Mouse (Mus musculus) cerebellum, postnatal 4 days (tissue): ENCODE data around the gene Auts2.

Experiments
- DNase-seq, 2 experiments: peaks; one replicate each; pipeline ENCODE4 v3.0.0; 2022; ENCODE audit warnings: low spot score in 2 of 2, mixed read lengths in 1 of 2

Gene Auts2

GRCm38 (mm10) chr5:132450071-132450470 lies 93.1 kb downstream of the Auts2 start:
- DNase-seq: no peak

- DNase-seq: no peak
These were observed 94.6 kb downstream of the Auts2 start for GRCm38 (mm10) chr5:132448401-132449066.

- no peak for DNase-seq
These were observed 97.8 kb downstream of the Auts2 start for GRCm38 (mm10) chr5:132445213-132445954.

- DNase-seq: no peak
These were observed 100.2 kb downstream of the Auts2 start for GRCm38 (mm10) chr5:132442948-132443347.

GRCm38 (mm10) chr5:132438414-132438813 lies 104.7 kb downstream of the Auts2 start:
- no peak for DNase-seq

- DNase-seq: no peak
These were observed 105.2 kb downstream of the Auts2 start for GRCm38 (mm10) chr5:132437994-132438393.

GRCm38 (mm10) chr5:132437478-132437877 lies 105.7 kb downstream of the Auts2 start:
- no peak for DNase-seq

GRCm38 (mm10) chr5:132436901-132437300 lies 106.2 kb downstream of the Auts2 start:
- DNase-seq: no peak

GRCm38 (mm10) chr5:132436473-132436872 lies 106.7 kb downstream of the Auts2 start:
- no peak for DNase-seq

GRCm38 (mm10) chr5:132435401-132435800 lies 107.7 kb downstream of the Auts2 start:
- DNase-seq: no peak

GRCm38 (mm10) chr5:132433377-132434115 lies 109.6 kb downstream of the Auts2 start:
- no peak for DNase-seq

GRCm38 (mm10) chr5:132429363-132429762 lies 113.8 kb downstream of the Auts2 start:
- DNase-seq: no peak

- no peak for DNase-seq
These were observed 116.8 kb downstream of the Auts2 start for GRCm38 (mm10) chr5:132426342-132426741.

- DNase-seq: no peak
These were observed 117.3 kb downstream of the Auts2 start for GRCm38 (mm10) chr5:132425792-132426309.

GRCm38 (mm10) chr5:132410338-132410852 lies 132.7 kb downstream of the Auts2 start:
- no peak for DNase-seq

- DNase-seq: no peak
These were observed 134.1 kb downstream of the Auts2 start for GRCm38 (mm10) chr5:132408892-132409575.

GRCm38 (mm10) chr5:132400556-132400955 lies 142.6 kb downstream of the Auts2 start:
- DNase-seq: no peak

GRCm38 (mm10) chr5:132399486-132399885 lies 143.7 kb downstream of the Auts2 start:
- no peak for DNase-seq

GRCm38 (mm10) chr5:132395922-132396321 lies 147.2 kb downstream of the Auts2 start:
- no peak for DNase-seq

- no peak for DNase-seq
These were observed 148.2 kb downstream of the Auts2 start for GRCm38 (mm10) chr5:132394800-132395575.
